Mouse (Mus musculus): Measurements from ENCODE around the gene Actn3.
"Not testable (repeated sequence)": the region's sequence is repeated elsewhere in the genome, so short reads cannot be mapped to it uniquely, and the experiment has no call there.

Gene Actn3

DNA sequence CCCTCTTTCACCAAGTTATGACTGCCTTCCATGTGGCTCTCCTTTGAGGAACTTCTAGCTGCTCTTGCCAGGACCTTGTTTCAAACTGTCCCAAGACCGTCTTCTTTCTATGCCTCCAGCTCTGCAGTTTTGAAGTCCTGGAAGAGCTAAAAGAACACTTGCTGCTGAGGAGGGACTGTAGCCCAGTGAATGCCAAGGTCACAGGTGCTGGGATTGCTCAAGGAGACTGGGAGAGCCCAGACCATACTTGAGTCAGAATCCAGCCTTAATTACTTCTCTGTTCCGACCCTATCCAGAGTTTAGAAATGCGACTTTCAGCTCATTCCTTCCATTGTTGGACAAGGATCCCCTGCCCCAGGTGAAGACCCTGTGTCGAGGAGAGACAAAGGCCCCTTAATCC is 21.8 kb downstream of the Actn3 start:
- no peak for DNase-seq

DNA sequence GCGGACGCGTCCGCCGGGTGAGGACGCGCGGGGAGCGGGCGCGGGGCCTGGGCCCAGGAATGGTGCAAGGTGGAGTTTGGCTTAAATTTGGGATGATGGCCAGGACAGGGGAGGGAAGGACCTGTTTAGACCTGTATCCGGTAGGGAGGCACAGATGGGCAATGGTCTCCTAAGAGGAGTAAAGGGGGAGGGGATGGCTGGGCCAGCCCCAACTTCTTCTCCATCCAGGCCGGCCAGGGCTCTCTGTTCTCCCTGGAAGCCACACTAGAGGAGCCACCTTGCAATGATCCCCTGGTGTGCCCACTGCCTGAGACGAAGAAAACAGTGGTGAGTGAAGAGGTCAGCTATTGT is 22.3 kb downstream of the Actn3 start:
- DNase-seq: no peak

DNA sequence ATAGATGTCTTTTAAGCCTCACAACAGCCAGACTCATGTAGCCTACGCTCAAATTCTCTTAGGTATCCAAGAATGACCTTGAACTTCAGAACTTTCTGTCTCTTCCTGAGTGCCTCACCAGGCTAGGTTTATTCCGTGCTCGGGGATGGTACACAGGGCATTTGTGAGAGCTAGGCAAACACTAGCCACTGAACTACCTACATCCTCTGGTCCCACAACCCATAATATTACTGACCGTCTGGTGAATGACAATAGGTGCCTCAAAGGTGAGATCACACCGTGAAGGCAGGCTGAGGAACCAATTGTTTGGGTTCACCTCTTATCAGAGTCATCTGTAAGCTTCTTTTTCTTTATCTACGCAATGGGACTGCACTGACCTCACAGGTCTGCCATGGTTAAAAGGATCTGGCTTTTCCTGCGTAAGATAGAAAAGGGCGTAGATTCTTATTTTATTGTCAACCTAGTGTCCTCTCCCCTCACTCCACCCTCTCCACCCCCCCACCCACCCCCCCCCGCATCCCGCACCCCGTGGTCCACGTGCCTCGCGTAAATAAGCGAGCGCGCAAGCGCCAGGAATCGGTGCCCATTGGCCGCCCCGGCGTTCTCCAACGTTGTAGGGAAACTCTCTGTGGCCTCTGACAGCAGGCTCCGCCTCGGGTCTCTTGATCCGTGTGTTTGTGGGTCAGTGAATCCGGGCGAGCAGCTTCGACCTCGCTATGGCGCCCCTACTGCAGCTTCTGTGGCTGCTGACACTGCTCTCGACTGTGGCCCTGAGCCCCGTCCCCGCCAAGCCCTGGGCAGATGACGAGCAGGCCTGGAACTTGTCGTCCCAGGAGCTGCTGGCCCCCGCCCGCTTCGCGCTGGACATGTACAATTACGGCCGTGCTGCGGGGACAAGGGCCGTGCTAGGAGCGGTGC is 22.9 kb downstream of the Actn3 start, which contains the start of gene Ctsf:
Gene Ctsf, plus strand, starts transcription at position 579 of the 918 bp plus-strand sequence.
- peak; percentile 91 for DNase-seq

DNA sequence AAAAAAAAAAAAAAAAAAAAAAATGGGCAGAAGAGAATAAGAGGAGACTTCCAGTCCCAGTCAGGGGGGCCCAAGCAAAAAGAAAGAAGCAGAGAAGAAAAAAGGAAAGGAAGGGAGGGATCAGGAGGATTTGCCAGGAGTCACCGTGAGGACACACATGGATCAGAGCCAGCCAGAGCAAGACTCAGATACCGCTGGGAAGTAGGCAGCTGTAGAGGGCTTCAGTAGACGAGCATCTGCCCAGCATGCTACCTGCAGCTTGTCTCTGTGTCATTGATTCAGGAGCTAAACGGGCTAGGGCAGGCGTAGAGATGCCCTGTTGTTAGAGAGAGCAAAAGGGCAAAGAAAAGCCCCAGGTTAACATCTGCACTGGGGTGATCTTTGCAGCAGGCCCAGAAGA is 27.4 kb downstream of the Actn3 start:
- DNase-seq: no peak

DNA sequence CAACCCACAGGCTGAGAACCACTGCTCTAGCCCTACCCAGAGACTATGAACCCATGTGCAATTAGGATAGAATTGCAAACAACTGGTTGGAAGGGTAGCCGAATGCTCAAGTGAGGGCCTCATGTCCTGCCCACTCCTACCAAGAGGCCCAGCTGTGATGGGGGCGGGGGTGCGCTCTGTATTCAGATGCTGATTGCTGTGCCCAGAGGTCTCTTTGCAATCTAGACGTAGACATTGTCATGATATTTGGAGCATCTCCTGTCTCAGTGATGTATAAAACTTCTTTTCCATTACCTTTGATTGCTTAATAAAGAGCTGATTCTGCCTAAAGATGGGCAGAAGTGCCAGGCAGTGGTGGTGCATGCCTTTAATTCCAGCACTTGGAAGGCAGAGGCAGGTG is 27.9 kb downstream of the Actn3 start:
- no peak for DNase-seq

DNA sequence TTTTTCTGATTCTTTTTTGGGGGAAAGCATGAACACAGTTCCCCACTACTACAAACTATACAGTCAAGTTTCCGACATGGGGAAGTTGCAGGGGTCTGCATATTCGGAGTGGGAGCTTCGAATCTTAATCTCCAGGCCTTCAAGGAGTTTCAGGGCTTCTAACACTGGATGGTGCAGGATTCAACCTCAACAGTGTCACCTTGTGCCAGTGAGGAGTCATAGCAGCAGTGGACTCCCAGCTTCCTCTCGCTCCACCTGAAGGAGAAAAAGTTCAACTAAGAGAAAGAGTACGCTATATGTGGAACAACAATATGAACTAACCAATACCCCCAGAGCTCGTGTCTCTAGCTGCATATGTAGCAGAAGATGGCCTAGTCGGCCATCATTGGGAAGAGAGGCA is 30.2 kb downstream of the Actn3 start:
- DNase-seq: peak; percentile 37

DNA sequence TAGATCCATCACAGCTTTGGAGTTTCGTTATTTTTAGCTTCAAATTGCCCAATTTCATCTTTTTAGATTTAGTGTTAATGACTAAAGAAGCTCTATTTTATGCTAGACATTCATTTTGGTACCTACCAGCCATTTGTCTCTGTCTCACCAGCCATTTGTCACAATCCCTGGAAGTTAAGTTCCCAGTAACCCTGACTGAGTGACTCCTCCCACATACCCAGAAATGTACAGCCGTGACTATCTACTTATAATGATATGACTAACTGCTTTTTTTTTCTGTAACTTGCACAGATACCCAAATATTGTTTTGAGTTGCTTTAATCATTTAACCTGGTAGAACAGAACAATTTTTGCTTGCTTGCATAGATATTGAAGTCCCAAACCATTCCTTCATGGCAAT is 31.9 kb downstream of the Actn3 start:
- DNase-seq: no peak

DNA sequence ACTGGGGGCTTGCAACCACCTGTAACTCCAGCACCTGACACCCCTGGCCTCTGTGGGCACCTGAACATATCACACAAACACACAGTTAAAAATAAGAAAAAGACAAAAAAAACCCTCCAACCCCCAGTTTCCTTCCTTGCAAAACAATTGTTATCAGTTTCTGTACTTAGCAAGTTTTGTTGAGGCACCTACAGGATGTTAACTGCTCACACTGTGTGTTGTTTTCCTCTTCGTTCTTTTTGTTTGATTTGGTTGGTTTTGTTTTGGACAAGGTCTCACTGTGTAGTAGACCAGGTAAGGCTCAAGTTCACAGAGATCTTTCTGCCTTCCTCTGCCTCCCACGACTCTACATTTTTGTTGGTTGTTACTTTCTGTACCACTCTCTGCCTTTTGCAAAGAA is 35.1 kb downstream of the Actn3 start:
- DNase-seq: no peak

DNA sequence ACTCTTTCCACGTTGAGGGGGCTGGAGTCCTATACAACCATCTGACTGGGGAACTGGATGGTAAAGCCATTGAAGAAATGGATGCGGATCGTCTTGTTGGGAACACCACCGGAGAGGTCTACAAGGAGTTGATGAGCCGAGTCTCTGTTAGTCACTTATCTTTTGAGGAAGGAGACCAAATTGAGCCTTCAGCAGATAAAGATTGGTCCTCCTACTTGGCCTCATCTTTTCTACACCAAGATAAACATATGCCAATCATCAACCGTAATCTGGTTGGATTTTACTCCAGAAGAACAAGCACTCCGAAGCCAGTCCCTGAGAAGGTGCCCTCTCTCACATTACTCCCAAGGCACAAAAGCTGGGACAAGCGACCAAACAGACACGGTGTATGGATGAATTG is 36.9 kb downstream of the Actn3 start:
- no peak for DNase-seq

DNA sequence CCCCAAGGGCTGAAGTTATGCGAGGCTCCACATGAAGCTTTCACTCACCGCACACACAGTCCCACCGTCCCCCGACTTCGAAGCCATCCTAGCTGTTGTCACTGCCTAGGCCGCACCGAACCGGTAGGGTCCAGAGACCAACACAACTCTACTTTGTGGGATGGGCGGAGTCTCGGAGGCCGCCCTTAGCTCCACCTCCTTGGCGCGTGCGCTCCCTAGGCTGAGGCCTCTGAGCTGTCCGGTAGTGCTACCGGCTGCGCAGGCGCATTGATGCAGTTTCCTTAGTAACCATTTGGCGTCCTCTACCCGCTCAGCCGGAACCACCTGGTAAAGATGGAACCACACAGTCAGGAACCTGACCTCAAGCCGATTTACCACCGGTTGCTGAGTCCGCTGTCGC is 38.6 kb downstream of the Actn3 start, which contains the start of the genes Ccs and Ccdc87:
Gene Ccs, minus strand, starts transcription at position 184 of the 400 bp plus-strand sequence.
Gene Ccdc87, plus strand, starts transcription at position 218 of the 400 bp plus-strand sequence.
- DNase-seq: peak; percentile 98

DNA sequence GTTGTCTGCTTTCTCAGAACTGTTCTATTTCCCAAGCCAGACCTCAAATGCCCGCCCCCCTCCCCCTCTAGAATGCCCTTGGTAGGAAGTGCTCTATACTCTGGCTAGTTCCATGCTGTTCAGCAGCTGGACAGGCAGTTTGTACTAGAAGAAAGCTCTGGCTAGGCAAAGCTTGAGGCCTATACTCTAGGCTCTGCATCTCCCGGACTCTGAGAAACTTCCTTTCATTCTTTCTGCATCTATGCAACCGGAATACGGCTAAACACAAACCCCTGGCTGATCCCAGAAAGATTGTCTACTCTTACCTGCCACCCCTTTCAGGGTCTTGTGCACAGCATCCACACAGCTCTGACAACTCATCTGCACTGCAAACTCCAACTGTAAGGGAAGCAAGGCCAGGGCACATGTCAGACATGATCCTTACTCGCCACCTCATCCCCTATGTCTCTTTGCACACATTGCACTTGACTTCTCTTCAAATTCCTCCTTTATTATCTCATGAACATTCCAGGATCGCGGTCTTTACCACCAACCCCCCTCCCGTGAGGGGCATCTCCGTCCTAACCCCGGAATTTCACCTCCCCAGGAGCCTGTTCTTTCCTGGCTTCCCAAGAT is 39.1 kb downstream of the Actn3 start:
- DNase-seq: no peak

DNA sequence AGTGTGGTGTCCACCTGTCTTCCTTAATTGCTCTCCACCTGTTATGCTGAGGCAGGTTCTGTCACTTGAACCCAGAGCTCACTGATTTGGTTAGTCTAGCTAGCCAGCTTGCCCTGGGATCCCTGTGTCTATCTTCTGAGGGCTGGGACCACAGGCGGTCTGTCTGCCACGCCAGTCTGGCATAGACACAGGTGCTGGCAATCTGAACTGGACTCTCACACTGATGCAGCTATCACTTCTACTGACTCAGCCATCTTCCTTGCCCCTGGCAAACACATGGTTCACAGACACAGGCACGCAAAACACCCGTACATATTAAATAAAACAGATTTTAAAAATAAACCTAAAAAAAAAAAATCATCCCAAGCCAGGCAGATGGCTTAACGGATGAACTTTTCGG is 40.7 kb downstream of the Actn3 start:
- DNase-seq: no peak

DNA sequence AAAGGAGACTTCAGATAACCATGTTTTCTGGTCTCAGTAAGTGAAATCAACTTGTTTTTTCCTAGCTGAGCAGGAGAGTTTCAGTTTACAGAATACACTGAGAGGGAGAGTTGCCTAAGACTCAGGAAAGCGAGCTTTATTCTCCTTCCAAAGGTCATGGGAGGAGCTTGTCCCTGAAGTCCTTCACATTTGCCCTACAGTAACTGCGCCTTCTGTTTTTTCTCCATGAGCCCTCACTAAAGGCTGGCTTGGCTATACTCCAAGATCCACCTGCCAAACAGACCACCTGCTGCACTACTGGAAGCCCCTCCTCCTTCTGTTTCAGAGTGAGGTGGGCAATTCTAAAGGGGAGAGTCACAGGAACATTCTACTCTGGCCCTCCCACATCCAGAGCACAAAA is 41.6 kb downstream of the Actn3 start:
- peak; percentile 48 for DNase-seq

DNA sequence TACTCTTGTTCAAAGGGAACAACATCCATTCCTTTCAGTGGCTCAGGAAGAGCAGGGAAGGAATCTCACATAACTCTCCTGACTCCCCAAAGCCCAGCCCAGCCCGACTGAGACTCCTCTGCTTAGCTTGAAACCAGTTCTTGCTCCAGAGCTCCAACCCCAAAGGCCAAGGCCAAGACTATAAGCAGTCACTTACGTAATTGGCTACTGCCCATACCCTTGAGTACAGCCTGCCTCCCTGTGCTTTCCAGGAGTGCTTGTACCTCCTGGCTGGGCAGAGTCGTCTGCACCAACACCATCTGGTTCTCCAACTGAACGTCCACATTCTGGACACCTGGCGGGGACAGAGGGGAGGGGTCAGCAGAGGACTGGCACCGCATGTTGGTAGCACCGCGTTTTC is 43.7 kb downstream of the Actn3 start:
- no peak for DNase-seq

DNA sequence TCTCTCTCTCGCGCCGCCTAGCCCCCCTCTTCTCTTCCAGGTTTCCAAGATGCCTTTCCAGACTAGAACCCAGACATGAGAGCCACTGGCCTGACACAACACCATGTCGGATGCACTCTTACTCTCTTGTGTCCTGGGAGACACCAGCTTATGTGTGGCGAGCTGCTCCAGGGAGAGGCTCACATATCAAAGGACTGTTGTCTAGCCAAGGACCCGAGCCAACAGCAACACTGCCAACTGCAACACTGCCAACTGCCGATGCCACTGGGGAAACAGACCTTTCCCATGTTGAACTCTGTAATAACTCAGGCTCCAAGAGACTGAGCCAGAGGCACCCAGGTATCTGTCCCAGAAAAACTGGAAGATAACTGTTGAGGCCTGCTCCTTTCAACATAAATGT is 48.6 kb downstream of the Actn3 start:
- peak; percentile 74 for DNase-seq

DNA sequence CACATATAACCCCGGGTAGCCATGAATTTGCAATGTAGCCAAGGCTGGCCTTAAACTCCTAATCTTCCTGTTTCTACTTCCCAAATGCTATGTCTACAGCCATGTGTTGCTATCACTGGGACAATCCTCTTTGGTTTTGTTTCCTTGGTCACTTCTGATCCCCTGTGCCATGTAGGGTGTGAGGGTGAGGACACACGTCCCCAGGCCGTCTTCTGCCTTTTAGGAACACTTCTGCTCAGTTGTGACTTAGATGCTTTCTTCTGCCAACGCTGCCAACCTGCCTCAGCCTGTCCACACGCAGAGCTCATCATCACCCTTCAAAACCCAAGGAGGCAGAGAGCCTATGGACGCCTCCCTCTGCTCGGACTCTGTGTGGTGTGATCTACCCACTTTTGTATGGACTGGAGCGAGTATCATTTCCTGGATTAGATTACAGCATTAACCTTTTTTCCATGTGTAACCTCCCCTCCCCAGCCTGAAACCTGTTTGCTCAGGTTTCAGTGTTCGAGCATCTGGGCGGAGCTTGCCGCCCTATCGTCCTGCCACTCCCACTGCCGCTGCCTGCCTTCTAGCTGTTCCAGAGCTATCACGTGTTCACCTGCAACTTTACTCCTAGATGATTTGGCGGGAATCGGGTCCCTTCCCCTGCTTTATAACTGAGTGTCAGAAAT is 49.1 kb downstream of the Actn3 start:
- DNase-seq: peak; percentile 58

DNA sequence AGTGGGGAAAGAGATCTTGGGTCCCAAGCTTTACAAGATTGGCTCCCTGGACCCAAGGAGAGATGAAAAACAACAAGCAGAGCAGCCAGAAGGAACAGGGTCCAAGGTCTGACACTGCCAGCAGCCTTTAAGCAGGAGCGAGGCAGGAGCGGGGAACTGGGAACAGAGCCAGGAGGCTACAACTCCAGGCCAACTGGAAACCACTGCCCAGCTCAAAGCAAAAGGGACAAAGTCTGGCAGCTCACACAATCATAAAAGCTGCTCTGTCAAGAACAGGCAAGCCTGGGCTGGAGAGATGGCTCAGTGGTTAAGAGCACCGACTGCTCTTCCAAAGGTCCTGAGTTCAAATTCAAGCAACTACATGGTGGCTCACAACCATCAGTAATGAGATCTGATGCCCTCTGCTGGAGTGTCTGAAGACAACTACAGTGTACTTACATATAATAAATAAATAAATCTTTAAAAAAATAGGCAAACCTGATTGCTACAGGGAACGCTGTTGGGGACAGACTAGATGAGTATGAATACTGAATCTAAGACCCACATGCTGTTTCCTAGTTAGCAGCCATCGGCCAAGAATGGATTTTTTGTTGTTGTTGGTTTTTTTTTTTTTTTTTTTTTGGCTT is 56.9 kb downstream of the Actn3 start:
- DNase-seq: peak; percentile 89

DNA sequence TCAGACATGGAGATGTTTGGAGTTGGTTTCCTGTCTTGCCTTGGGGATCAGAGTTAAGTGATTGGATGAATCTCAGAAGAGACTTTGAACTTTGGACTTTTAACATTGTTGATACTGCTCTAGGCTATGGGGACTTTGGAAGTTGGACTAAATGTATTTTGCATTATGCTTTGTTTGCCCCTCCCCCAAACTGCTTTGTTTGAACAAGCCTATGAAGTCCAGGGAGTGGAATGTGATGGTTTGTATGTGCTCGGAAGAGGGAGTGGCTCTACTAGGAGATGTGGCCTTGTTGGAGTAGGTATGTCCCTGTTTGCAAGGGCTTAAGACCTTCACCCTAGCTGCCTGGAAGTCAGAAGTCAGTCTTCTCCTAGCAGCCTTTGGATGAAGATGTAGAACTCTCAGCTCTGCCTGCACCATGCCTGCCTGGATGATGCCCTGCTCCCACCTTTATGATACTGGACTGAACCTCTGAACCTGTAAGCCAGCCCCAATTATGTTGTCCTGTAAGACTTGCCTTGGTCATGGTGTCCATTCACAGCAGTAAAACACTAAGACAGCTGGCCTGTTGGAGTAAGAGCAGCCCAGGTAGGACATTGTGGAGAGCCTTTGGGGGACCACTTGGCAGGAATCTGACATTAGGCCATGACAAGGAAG is 60.4 kb downstream of the Actn3 start:
- no peak for DNase-seq

DNA sequence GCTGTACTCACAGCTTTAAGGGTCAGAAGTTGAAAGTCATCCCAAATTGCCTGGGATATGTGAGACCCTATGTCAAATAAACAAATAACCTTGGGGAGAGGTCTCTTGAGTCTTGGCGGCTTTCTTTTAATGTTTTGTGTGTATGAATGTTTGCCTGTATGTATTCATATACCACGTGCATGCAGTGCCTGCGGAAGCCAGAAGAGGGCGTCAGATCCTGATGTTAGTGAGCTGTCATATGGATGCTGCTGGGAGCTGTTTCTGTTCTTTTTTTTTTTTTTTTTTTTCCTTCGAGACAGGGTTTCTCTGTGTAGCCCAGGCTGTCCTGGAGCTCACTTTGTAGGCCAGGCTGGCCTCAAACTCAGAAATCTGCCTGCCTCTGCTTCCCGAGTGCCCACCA is 64.7 kb downstream of the Actn3 start:
- DNase-seq: no peak

DNA sequence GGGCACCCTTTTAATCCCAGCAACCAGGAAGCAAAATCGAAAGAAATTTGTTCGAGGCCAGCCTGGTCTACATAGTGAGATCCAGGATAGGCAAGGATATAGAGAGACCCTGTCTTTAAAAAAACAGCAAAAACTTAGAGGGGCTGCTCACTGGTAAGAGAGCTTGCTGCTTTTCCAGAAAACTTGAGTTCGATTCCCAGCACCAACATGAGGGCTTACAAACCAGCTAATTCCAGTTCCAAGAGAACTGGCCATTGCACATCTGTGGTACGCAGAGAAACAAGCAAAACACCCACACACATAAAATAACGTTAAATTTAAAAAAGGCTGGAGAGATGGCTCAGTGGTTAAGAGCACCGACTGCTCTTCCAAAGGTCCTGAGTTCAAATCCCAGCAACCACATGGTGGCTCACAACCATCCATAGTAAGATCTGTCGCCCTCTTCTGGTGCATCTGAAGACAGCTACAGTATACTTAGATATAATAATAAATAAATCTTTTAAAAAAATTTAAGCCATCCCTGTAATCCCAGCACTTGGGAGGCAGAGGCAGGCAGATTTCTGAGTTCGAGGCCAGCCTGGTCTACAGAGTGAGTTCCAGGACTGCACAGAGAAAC is 65.3 kb downstream of the Actn3 start:
- DNase-seq: not testable (repeated sequence)

DNA sequence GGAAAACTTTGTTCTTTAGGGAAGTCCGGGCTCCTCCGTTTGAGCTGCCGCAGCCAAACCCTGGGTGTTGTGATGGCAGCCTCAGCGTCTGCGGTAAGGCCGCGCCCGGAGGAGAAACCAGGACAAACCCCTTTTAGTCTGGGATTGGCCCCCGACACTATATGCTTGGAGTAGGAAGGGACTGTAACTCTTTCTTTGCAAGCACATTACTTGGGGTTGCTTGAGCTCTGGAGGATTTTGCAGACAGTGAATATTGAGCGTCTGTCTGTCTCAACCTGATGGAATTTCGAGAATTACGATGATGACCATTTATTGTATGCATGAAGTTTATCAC is 65.8 kb downstream of the Actn3 start:
- DNase-seq: no peak

Measured in kidney, adult 18-20 months (tissue).